Mouse (Mus musculus): Measurements from ENCODE around the gene Atf5.

Atf5 gene

GRCm38 (mm10) chr7:44820525-44820924 is 4.1 kb upstream of the Atf5 start:
- DNase-seq (ENCODE audit: low spot score in 2 of 2), result no peak

GRCm38 (mm10) chr7:44819863-44820262 is 3.4 kb upstream of the Atf5 start:
- no peak for DNase-seq (ENCODE audit: low spot score in 2 of 2)

GRCm38 (mm10) chr7:44819391-44819790 is 2.9 kb upstream of the Atf5 start:
- no peak for DNase-seq (ENCODE audit: low spot score in 2 of 2)

- DNase-seq (ENCODE audit: low spot score in 2 of 2), result peak in 1 of 2 experiments; percentile 33
Observed at GRCm38 (mm10) chr7:44818751-44819235, 2.3 kb upstream of the Atf5 start.

GRCm38 (mm10) chr7:44818164-44818563 is 1.7 kb upstream of the Atf5 start:
- DNase-seq (ENCODE audit: low spot score in 2 of 2), result no peak

GRCm38 (mm10) chr7:44817441-44817840 is 983 bp upstream of the Atf5 start:
- DNase-seq (ENCODE audit: low spot score in 2 of 2), result no peak

GRCm38 (mm10) chr7:44815721-44816469 is 563 bp downstream of the Atf5 start, which contains the start of the genes Nup62 and Il4i1:
Gene Nup62 (plus strand): TSS chr7:44816088.
Gene Il4i1 (plus strand): TSS chr7:44816387.
- peak; percentile 98 to 99 for DNase-seq (ENCODE audit: low spot score in 2 of 2)

GRCm38 (mm10) chr7:44814952-44815553 is 1.4 kb downstream of the Atf5 start:
- DNase-seq (ENCODE audit: low spot score in 2 of 2), result no peak

- DNase-seq (ENCODE audit: low spot score in 2 of 2), result no peak
Observed at GRCm38 (mm10) chr7:44814423-44814822, 2.0 kb downstream of the Atf5 start.

- DNase-seq (ENCODE audit: low spot score in 2 of 2), result no peak
Observed at GRCm38 (mm10) chr7:44813985-44814384, 2.5 kb downstream of the Atf5 start.

- DNase-seq (ENCODE audit: low spot score in 2 of 2), result no peak
Observed at GRCm38 (mm10) chr7:44812651-44813325, 3.7 kb downstream of the Atf5 start.

- DNase-seq (ENCODE audit: low spot score in 2 of 2), result no peak
Observed at GRCm38 (mm10) chr7:44810819-44811557, 5.5 kb downstream of the Atf5 start.

- DNase-seq (ENCODE audit: low spot score in 2 of 2), result no peak
Observed at GRCm38 (mm10) chr7:44810365-44810764, 6.1 kb downstream of the Atf5 start.

GRCm38 (mm10) chr7:44809466-44809865 is 7.0 kb downstream of the Atf5 start:
- DNase-seq (ENCODE audit: low spot score in 2 of 2), result no peak

GRCm38 (mm10) chr7:44808927-44809326 is 7.5 kb downstream of the Atf5 start:
- no peak for DNase-seq (ENCODE audit: low spot score in 2 of 2)

- DNase-seq (ENCODE audit: low spot score in 2 of 2), result no peak
Observed at GRCm38 (mm10) chr7:44792781-44793180, 23.7 kb downstream of the Atf5 start.

GRCm38 (mm10) chr7:44790066-44790465 is 26.4 kb downstream of the Atf5 start:
- DNase-seq (ENCODE audit: low spot score in 2 of 2), result no peak

- DNase-seq (ENCODE audit: low spot score in 2 of 2), result no peak
Observed at GRCm38 (mm10) chr7:44789531-44789930, 26.9 kb downstream of the Atf5 start.

GRCm38 (mm10) chr7:44780101-44780500 is 36.4 kb downstream of the Atf5 start:
- DNase-seq (ENCODE audit: low spot score in 2 of 2), result no peak

GRCm38 (mm10) chr7:44776849-44777498 is 39.5 kb downstream of the Atf5 start:
- no peak for DNase-seq (ENCODE audit: low spot score in 2 of 2)

- DNase-seq (ENCODE audit: low spot score in 2 of 2), result peak; percentile 10 to 16
Observed at GRCm38 (mm10) chr7:44772591-44773204, 43.8 kb downstream of the Atf5 start.

All from right cerebral cortex, adult 2 months (tissue).